Mouse (Mus musculus): Measurements from ENCODE around the gene Cnmd. TPM values are rescaled to one million over a fixed set of nuclear protein-coding genes. Genes with fewer than 3 reads are reported as not detected.

The Cnmd gene
- polyA plus RNA-seq, 1 experiment: 0.09 TPM

DNA sequence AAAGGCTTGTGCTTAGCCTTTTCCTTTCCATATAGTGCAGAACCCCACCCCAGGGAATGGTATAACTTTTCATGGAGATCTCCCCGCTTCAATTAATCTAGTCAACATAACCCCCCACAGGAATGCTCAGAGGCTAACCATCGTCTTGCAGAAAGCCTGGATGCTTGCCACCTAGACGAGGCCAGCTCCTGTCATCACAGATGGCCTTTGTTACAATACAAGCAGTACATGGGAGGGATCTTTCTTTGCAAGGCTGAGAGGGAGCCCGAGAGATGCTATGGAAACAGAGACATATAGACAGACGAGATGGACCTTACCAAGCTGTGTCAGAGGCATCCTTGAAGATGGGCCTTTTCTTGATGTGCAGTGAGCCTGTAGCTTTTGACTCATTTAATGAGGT lies 18.7 kb upstream of the Cnmd start:
- Histone ChIP-seq H3K27ac (ENCODE audit: insufficient read depth, low read depth, low read length) (no peak overlapping the region), H3K4me3 (ENCODE audit: insufficient read depth, low read depth, low read length) (no peak overlapping the region), H3K4me1 (ENCODE audit: control insufficient read depth, insufficient read depth, low read length) (no peaks in the 10 kb centered on the region), H3K36me3 (ENCODE audit: control insufficient read depth, insufficient read depth, low read length) (no peaks in the 10 kb centered on the region), H3K27me3 (replicated peaks; ENCODE audit: control insufficient read depth, insufficient read depth, low read length) (no peaks in the 10 kb centered on the region)
- DNase-seq: no peak
- WGBS: 63% methylated on average over 5 of the region's 5 CpGs
- TF ChIP-seq POLR2A (IDR thresholded peaks at IDR 0.05; ENCODE audit: low read depth, low read length): no peak

GRCm38 (mm10) chr14:79677891-79678687 lies 16.1 kb upstream of the Cnmd start:
- no peak for DNase-seq
- TF ChIP-seq POLR2A (IDR thresholded peaks at IDR 0.05; ENCODE audit: low read depth, low read length) (no peak), CTCF (conservative IDR thresholded peaks at IDR 0.05; ENCODE audit: insufficient read depth, insufficient read length, low read depth, low read length) (no peak)

GRCm38 (mm10) chr14:79677108-79677753 lies 15.3 kb upstream of the Cnmd start:
- Histone ChIP-seq H3K4me3 (ENCODE audit: insufficient read depth, low read depth, low read length) (no peak overlapping the region), H3K36me3 (ENCODE audit: control insufficient read depth, insufficient read depth, low read length) (no peaks in the 10 kb centered on the region), H3K27me3 (replicated peaks; ENCODE audit: control insufficient read depth, insufficient read depth, low read length) (no peaks in the 10 kb centered on the region), H3K4me1 (ENCODE audit: control insufficient read depth, insufficient read depth, low read length) (no peaks in the 10 kb centered on the region), H3K27ac (ENCODE audit: insufficient read depth, low read depth, low read length) (no peak overlapping the region)
- WGBS: 41% methylated on average over 15 of the region's 15 CpGs
- TF ChIP-seq CTCF (conservative IDR thresholded peaks at IDR 0.05; ENCODE audit: insufficient read depth, insufficient read length, low read depth, low read length) (no peak), POLR2A (IDR thresholded peaks at IDR 0.05; ENCODE audit: low read depth, low read length) (no peak)
- no peak for DNase-seq

More at GRCm38 (mm10) chr14:79677891-79678687, 16.1 kb upstream of the Cnmd start:
- no peaks in the 10 kb centered on the region for H3K27me3 ChIP-seq (replicated peaks; ENCODE audit: control insufficient read depth, insufficient read depth, low read length)
- WGBS: 74% methylated on average over 14 of the region's 14 CpGs
- no peaks in the 10 kb centered on the region for H3K36me3 ChIP-seq (ENCODE audit: control insufficient read depth, insufficient read depth, low read length)
- H3K4me3 ChIP-seq (ENCODE audit: insufficient read depth, low read depth, low read length): no peak overlapping the region
- no peak overlapping the region for H3K27ac ChIP-seq (ENCODE audit: insufficient read depth, low read depth, low read length)
- H3K4me1 ChIP-seq (ENCODE audit: control insufficient read depth, insufficient read depth, low read length): no peaks in the 10 kb centered on the region

DNA sequence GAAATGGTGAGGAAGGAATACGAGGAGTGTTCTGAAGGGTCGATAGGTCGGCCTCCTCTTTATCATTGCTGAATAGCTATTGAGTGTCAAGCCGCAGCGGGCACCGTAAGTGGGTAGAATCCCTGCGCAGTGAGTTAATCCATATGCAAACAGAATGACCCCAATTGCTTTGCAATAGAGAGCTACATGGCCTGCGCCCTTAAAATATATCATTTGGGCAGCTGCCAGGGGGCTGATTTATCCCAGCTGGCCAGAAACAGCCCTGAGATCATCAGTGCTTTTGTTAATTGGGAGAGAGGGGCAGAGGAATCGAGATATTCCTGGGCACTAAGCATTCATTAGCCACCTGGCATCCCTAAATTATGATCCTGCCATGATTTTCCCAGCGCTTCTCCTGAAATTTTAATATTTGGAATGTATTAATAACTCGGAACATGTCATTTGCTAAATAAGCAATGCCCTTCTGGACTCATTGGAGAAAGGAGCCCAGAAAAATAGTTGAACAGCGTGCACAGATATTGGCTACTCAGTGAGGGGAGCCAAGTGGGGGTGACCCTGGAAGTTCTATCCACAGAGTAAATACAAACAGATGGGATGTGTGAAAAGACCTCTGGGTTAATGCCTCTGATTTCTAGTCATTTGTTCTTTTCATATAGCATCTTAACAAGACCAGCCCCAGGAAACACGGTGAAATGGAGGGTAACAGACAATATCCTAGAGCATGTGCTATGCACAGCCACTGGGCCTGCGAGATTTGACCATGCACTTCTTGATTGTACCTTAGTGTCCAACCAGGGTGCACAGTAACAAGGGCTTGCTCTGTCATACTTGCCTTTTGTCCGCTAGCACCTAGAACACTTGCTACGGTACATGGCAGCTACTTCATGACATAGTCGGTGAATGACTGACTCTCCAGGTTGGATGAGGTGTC lies 11.4 kb upstream of the Cnmd start:
- no peak for TF ChIP-seq CTCF (conservative IDR thresholded peaks at IDR 0.05; ENCODE audit: insufficient read depth, insufficient read length, low read depth, low read length)
- TF ChIP-seq POLR2A (IDR thresholded peaks at IDR 0.05; ENCODE audit: low read depth, low read length): no peak
- DNase-seq: no peak
- Histone ChIP-seq H3K27ac (ENCODE audit: insufficient read depth, low read depth, low read length) (no peak overlapping the region), H3K27me3 (replicated peaks; ENCODE audit: control insufficient read depth, insufficient read depth, low read length) (no peaks in the 10 kb centered on the region), H3K36me3 (ENCODE audit: control insufficient read depth, insufficient read depth, low read length) (no peaks in the 10 kb centered on the region), H3K4me3 (ENCODE audit: insufficient read depth, low read depth, low read length) (no peak overlapping the region), H3K4me1 (ENCODE audit: control insufficient read depth, insufficient read depth, low read length) (no peaks in the 10 kb centered on the region)
- WGBS: 58% methylated on average over 17 of the region's 17 CpGs

DNA sequence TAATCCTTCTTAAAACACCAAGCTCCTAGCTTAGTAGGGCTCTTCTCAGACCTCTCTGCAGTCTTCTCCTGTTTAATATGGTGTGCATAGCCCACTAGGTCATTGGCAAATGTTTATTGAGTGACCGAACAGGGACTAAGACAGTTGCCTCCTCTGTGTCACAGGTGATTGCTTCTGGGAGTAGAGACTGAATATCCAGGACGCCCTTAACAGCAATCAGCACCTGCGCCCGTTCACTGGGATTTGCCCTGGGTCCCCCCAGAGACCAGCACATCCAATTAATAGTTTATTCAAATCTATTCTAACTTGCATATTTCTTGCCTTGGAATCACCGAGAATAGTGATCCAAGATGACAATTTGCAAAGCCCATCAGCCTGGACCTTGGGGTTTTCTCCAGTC lies 10.6 kb upstream of the Cnmd start:
- no peaks in the 10 kb centered on the region for H3K36me3 ChIP-seq (ENCODE audit: control insufficient read depth, insufficient read depth, low read length)
- DNase-seq: no peak
- H3K27me3 ChIP-seq (replicated peaks; ENCODE audit: control insufficient read depth, insufficient read depth, low read length): no peaks in the 10 kb centered on the region
- no peak overlapping the region for H3K4me3 ChIP-seq (ENCODE audit: insufficient read depth, low read depth, low read length)
- TF ChIP-seq POLR2A (IDR thresholded peaks at IDR 0.05; ENCODE audit: low read depth, low read length) (no peak), CTCF (conservative IDR thresholded peaks at IDR 0.05; ENCODE audit: insufficient read depth, insufficient read length, low read depth, low read length) (no peak)
- no peaks in the 10 kb centered on the region for H3K4me1 ChIP-seq (ENCODE audit: control insufficient read depth, insufficient read depth, low read length)
- WGBS: 71% methylated on average over 5 of the region's 5 CpGs
- no peak overlapping the region for H3K27ac ChIP-seq (ENCODE audit: insufficient read depth, low read depth, low read length)

- Histone ChIP-seq H3K4me1 (ENCODE audit: control insufficient read depth, insufficient read depth, low read length) (no peaks in the 10 kb centered on the region), H3K36me3 (ENCODE audit: control insufficient read depth, insufficient read depth, low read length) (no peaks in the 10 kb centered on the region), H3K4me3 (ENCODE audit: insufficient read depth, low read depth, low read length) (no peak overlapping the region), H3K27me3 (replicated peaks; ENCODE audit: control insufficient read depth, insufficient read depth, low read length) (no peaks in the 10 kb centered on the region), H3K27ac (ENCODE audit: insufficient read depth, low read depth, low read length) (no peak overlapping the region)
- TF ChIP-seq POLR2A (IDR thresholded peaks at IDR 0.05; ENCODE audit: low read depth, low read length) (no peak), CTCF (conservative IDR thresholded peaks at IDR 0.05; ENCODE audit: insufficient read depth, insufficient read length, low read depth, low read length) (no peak)
- no peak for DNase-seq
- WGBS: 83% methylated on average over 3 of the region's 3 CpGs
Measured at GRCm38 (mm10) chr14:79671008-79671407, 9.0 kb upstream of the Cnmd start.

Measured in kidney, adult 2 months (tissue).